Mouse (Mus musculus) forebrain, postnatal 0 days (tissue): ENCODE results near the gene Zfp36. TPM values are rescaled to one million over a fixed set of nuclear protein-coding genes. Genes with fewer than 3 reads are reported as not detected.

ENCODE experiments used
- ATAC-seq: fragments of 200-750 bp; cut with Nextera tagmentation; 2 replicates; pipeline ENCODE4 v1.8.0; 2017; ENCODE audit warnings: mild to moderate bottlenecking, moderate library complexity
- DNase-seq: peaks from one replicate; pipeline ENCODE4 v3.0.0-alpha.2; 2015
- H3K27ac ChIP-seq: fragments of 300-500 bp; sonication (generic); 2 replicates; pipeline ENCODE4 v1.5.1; 2014; ENCODE audit warnings: low read depth, mild to moderate bottlenecking, antibody characterized with exemption, low read length, moderate library complexity, mixed read lengths
- H3K27me3 ChIP-seq: fragments of 300-500 bp; sonication (generic); 2 replicates; pipeline ENCODE4 v1.6.1; 2014; ENCODE audit warnings: mild to moderate bottlenecking, low read length, mixed read lengths; ENCODE audit not compliant: insufficient read depth
- H3K36me3 ChIP-seq: fragments of 300-500 bp; sonication (generic); 2 replicates; pipeline ENCODE4 v1.6.1; 2014; ENCODE audit warnings: mild to moderate bottlenecking, moderate library complexity; ENCODE audit not compliant: insufficient read depth
- H3K4me1 ChIP-seq: fragments of 300-500 bp; sonication (generic); 2 replicates; pipeline ENCODE4 v1.6.1; 2014; ENCODE audit warnings: antibody characterized with exemption; ENCODE audit not compliant: insufficient read depth
- H3K4me2 ChIP-seq: fragments of 300-500 bp; sonication (generic); 2 replicates; pipeline ENCODE4 v1.6.1; 2014; ENCODE audit warnings: low read depth, mild to moderate bottlenecking, moderate library complexity
- H3K4me3 ChIP-seq: fragments of 300-500 bp; sonication (generic); 2 replicates; pipeline ENCODE4 v1.5.1; 2014; ENCODE audit warnings: low read depth, low read length, mixed read lengths
- H3K9ac ChIP-seq: fragments of 300-500 bp; sonication (generic); 2 replicates; pipeline ENCODE4 v1.6.1; 2014; ENCODE audit warnings: mild to moderate bottlenecking
- H3K9me3 ChIP-seq: fragments of 300-500 bp; sonication (generic); 2 replicates; pipeline ENCODE4 v1.6.1; 2016; ENCODE audit warnings: low read length
- CTCF ChIP-seq: sonication (generic); IDR thresholded peaks from 2 replicates; pipeline ENCODE4 v1.5.1; 2016; ENCODE audit warnings: antibody characterized with exemption, control low read depth, low read depth
- WGBS: fragments of 180-500 bp; shearing (Covaris S2); extraction: QIAGEN DNeasy Blood & Tissue Kit; methylation state at CpG from one replicate; pipeline ENCODE4 v1.1.7; 2014; 5-methylcytosine and 5-hydroxymethylcytosine counted together
- polyA plus RNA-seq: library from polyadenylated mRNA; unstranded; fragments of >200 nt; fragmentation: Nextera tagmentation; extraction: Ambion mirVana; gene quantifications from 2 replicates; pipeline ENCODE4 v1.2.1, GENCODE M21; 2015
- total RNA-seq: library from RNA; depleted of rRNA; stranded (reverse); fragments of >200 nt; gene quantifications from 2 replicates; pipeline ENCODE4 v1.2.3, GENCODE M21; 2014; rRNA removed

Gene Zfp36
- total and polyA plus RNA-seq, 2 experiments from 2014 or later, result 3.8 to 4.0 TPM

DNA sequence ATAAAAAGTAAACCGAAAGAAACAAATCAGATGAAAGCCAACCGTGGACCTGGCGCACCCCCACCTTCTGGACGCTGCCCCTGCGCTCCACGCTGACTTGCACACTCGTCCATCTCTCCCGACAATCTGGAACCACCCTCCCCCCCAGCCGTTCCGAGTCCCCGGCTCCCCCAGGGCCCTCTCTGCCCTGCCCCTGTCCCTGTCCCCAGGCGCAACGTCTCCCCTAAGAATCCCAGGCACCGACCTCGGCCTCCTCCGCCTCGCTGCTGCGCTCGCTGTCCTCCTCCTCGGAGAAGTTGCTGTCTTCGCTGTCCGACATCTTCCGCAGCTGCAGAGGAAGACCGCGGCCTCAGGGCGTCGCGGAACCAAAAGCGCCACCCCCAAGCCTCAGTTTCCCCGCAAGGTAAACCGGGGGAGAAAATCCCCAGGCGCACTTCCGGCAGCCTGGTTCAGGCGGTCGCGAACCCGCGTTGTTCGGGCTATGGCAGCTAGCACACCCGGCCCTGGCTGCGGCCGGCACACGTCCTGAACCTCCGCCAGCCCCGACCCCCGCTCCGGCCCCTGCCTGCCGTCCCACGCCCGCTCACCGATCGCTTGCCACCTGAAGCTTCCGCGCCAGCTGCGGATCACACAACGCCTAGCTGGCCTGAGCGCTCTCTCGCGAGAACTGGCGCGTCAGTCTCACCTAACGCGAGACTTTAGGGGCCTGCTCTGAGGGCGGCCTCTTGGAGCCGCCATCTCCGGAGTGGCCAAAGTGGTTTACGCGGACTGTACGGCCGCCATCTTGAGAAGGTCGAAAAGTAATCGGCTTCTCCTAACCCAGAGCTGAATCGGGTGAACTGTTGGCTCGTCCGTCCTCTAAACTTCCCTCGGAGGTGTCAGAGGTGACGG is 41.7 kb downstream of the Zfp36 start, which contains the start of gene Supt5:
Supt5 (minus strand) TSS at position 639 of the 891 bp plus-strand sequence.
- H3K27me3 ChIP-seq, result no peaks in the 10 kb centered on the region
- H3K4me1 ChIP-seq, result peaks cover 2% of the 10 kb centered on the region; the same call in 1 of the 2 replicates
- 0 out of 2 replicates have a peak, but pooled peaks have one; percentile 17 for TF ChIP-seq CTCF
- H3K9ac ChIP-seq, result peak within 1 kb of the TSS; percentile 86
- peak within 1 kb of the TSS; percentile 92 for H3K4me3 ChIP-seq
- H3K4me2 ChIP-seq, result peak within 1 kb of the TSS; percentile 62
- peak within 1 kb of the TSS; percentile 90 for H3K27ac ChIP-seq
- DNase-seq (peak; percentile 98), ATAC-seq (peak; percentile 100)
- WGBS, result 1% methylated on average over 77 of the region's 77 CpGs
- no peaks in the 10 kb centered on the region for H3K9me3 ChIP-seq
- H3K36me3 ChIP-seq, result no peaks in the 10 kb centered on the region

GRCm38 (mm10) chr7:28335471-28335870 is 44.6 kb downstream of the Zfp36 start:
- Histone ChIP-seq H3K9me3 (no peaks in the 10 kb centered on the region), H3K4me1 (peaks cover 2% of the 10 kb centered on the region; the same call in 1 of the 2 replicates), H3K4me2 (no peak overlapping the region), H3K36me3 (peaks cover 11% of the 10 kb centered on the region), H3K27ac (no peak overlapping the region), H3K27me3 (no peaks in the 10 kb centered on the region), H3K9ac (no peak overlapping the region), H3K4me3 (no peak overlapping the region)
- no peak for TF ChIP-seq CTCF
- no peak for ATAC-seq
- DNase-seq, result no peak
- 93% methylated on average over 2 of the region's 2 CpGs for WGBS

GRCm38 (mm10) chr7:28334534-28334933 is 45.5 kb downstream of the Zfp36 start:
- WGBS, result 87% methylated on average over 4 of the region's 4 CpGs
- H3K36me3 ChIP-seq, result peaks cover 20% of the 10 kb centered on the region
- peaks cover 2% of the 10 kb centered on the region; the same call in 1 of the 2 replicates for H3K4me1 ChIP-seq
- no peak overlapping the region for H3K27ac ChIP-seq
- no peaks in the 10 kb centered on the region for H3K27me3 ChIP-seq
- DNase-seq (no peak), ATAC-seq (no peak)
- H3K9me3 ChIP-seq, result no peaks in the 10 kb centered on the region
- H3K9ac ChIP-seq, result no peak overlapping the region
- no peak overlapping the region for H3K4me2 ChIP-seq
- no peak for TF ChIP-seq CTCF
- no peak overlapping the region for H3K4me3 ChIP-seq

- Histone ChIP-seq H3K9me3 (no peaks in the 10 kb centered on the region), H3K9ac (no peak overlapping the region), H3K36me3 (peaks cover 77% of the 10 kb centered on the region), H3K4me2 (no peak overlapping the region), H3K4me1 (no peaks in the 10 kb centered on the region), H3K27me3 (no peaks in the 10 kb centered on the region), H3K4me3 (no peak overlapping the region), H3K27ac (no peak overlapping the region)
- TF ChIP-seq CTCF, result no peak
- 100% methylated on average over 2 of the region's 2 CpGs for WGBS
- DNase-seq, result no peak
- ATAC-seq, result no peak
Observed at GRCm38 (mm10) chr7:28328260-28328659, 51.8 kb downstream of the Zfp36 start.

Other genes starting within 250 kb of the Zfp36 start
- 40.4 and 49.5 TPM in 2 replicates for gene Fbl, start 210.5 kb downstream of the Zfp36 start, total RNA-seq
- gene Fbl, start 210.5 kb downstream of the Zfp36 start, polyA plus RNA-seq, result 86.3 and 91.3 TPM in 2 replicates
- gene Dyrk1b, start 200.8 kb downstream of the Zfp36 start, total RNA-seq, result 21.0 and 23.3 TPM in 2 replicates
- gene Dyrk1b, start 200.8 kb downstream of the Zfp36 start, polyA plus RNA-seq, result 5.5 and 7.4 TPM in 2 replicates
- gene Eid2, start 112.4 kb downstream of the Zfp36 start, total RNA-seq, result 91.2 and 101 TPM in 2 replicates
- gene Eid2, start 112.4 kb downstream of the Zfp36 start, polyA plus RNA-seq, result 26.7 and 28.3 TPM in 2 replicates
- gene Eid2b, start 102.5 kb downstream of the Zfp36 start, total RNA-seq, result 44.0 and 45.1 TPM in 2 replicates
- 49.0 and 53.6 TPM in 2 replicates for gene Eid2b, start 102.5 kb downstream of the Zfp36 start, polyA plus RNA-seq
- 0.62 and 0.71 TPM in 2 replicates for gene Selenov, start 89.1 kb downstream of the Zfp36 start, total RNA-seq
- 1.3 and 2.1 TPM in 2 replicates for gene Selenov, start 89.1 kb downstream of the Zfp36 start, polyA plus RNA-seq
- 7.8 and 9.5 TPM in 2 replicates for gene Dll3, start 78.0 kb downstream of the Zfp36 start, total RNA-seq
- 10.9 and 11.1 TPM in 2 replicates for gene Dll3, start 78.0 kb downstream of the Zfp36 start, polyA plus RNA-seq
- 60.6 and 64.0 TPM in 2 replicates for gene Timm50, start 68.2 kb downstream of the Zfp36 start, total RNA-seq
- 116 and 140 TPM in 2 replicates for gene Timm50, start 68.2 kb downstream of the Zfp36 start, polyA plus RNA-seq
- gene Supt5, start 41.5 kb downstream of the Zfp36 start, total RNA-seq, result 88.4 and 111 TPM in 2 replicates
- 65.2 and 83.3 TPM in 2 replicates for gene Supt5, start 41.5 kb downstream of the Zfp36 start, polyA plus RNA-seq
- 205 and 300 TPM in 2 replicates for gene Rps16, start 29.6 kb downstream of the Zfp36 start, total RNA-seq
- gene Rps16, start 29.6 kb downstream of the Zfp36 start, polyA plus RNA-seq, result 595 and 769 TPM in 2 replicates
- 20.3 and 25.7 TPM in 2 replicates for gene Plekhg2, start 7.7 kb downstream of the Zfp36 start, total RNA-seq
- gene Plekhg2, start 7.7 kb downstream of the Zfp36 start, polyA plus RNA-seq, result 9.0 and 11.4 TPM in 2 replicates
- gene Med29, start 12.5 kb upstream of the Zfp36 start, total RNA-seq, result 32.5 and 35.1 TPM in 2 replicates
- 39.2 and 47.6 TPM in 2 replicates for gene Med29, start 12.5 kb upstream of the Zfp36 start, polyA plus RNA-seq
- 74.8 and 80.5 TPM in 2 replicates for gene Paf1, start 12.7 kb upstream of the Zfp36 start, total RNA-seq
- gene Paf1, start 12.7 kb upstream of the Zfp36 start, polyA plus RNA-seq, result 69.4 and 92.7 TPM in 2 replicates
- 2.6 and 3.8 TPM in 2 replicates for gene Gmfg, start 57.2 kb upstream of the Zfp36 start, total RNA-seq
- gene Gmfg, start 57.2 kb upstream of the Zfp36 start, polyA plus RNA-seq, result 5.8 and 6.7 TPM in 2 replicates
- 57.7 and 88.3 TPM in 2 replicates for gene Lrfn1, start 71.7 kb upstream of the Zfp36 start, total RNA-seq
- gene Lrfn1, start 71.7 kb upstream of the Zfp36 start, polyA plus RNA-seq, result 16.0 and 21.2 TPM in 2 replicates
- gene Ifnl2, start 130.2 kb upstream of the Zfp36 start, total RNA-seq, result not detected in 2 replicates
- not detected in 2 replicates for gene Ifnl2, start 130.2 kb upstream of the Zfp36 start, polyA plus RNA-seq
- gene Ifnl3, start 142.6 kb upstream of the Zfp36 start, total RNA-seq, result not detected in 2 replicates
- not detected in 2 replicates for gene Ifnl3, start 142.6 kb upstream of the Zfp36 start, polyA plus RNA-seq
- gene Sycn, start 160.6 kb upstream of the Zfp36 start, total RNA-seq, result not detected in 2 replicates
- gene Sycn, start 160.6 kb upstream of the Zfp36 start, polyA plus RNA-seq, result not detected in 2 replicates
- 0.10 and 0.15 TPM in 2 replicates for gene Nccrp1, start 167.0 kb upstream of the Zfp36 start, total RNA-seq
- gene Nccrp1, start 167.0 kb upstream of the Zfp36 start, polyA plus RNA-seq, result 0.09 TPM in 1 of 2 replicates, not detected in the other
- 35.2 and 49.1 TPM in 2 replicates for gene Samd4b, start 217.9 kb upstream of the Zfp36 start, total RNA-seq
- 21.4 and 23.3 TPM in 2 replicates for gene Samd4b, start 217.9 kb upstream of the Zfp36 start, polyA plus RNA-seq
- 11.5 and 11.9 TPM in 2 replicates for gene Pak4, start 217.9 kb upstream of the Zfp36 start, total RNA-seq
- 7.4 and 11.5 TPM in 2 replicates for gene Pak4, start 217.9 kb upstream of the Zfp36 start, polyA plus RNA-seq